Mouse (Mus musculus) embryo, embryonic 10 days (tissue): ENCODE measurements around the gene Jade1.

Experiments used
- DNase-seq: peaks from one replicate; pipeline ENCODE4 v3.0.0-alpha.2; 2015; ENCODE audit warnings: low spot score

The Jade1 gene

GRCm38 (mm10) chr3:41599226-41599625 is 43.7 kb downstream of the Jade1 start:
- DNase-seq, result no peak

GRCm38 (mm10) chr3:41599806-41600589 is 44.5 kb downstream of the Jade1 start:
- DNase-seq, result peak; percentile 68

GRCm38 (mm10) chr3:41601226-41602020 is 45.9 kb downstream of the Jade1 start:
- DNase-seq, result no peak

GRCm38 (mm10) chr3:41602933-41603332 is 47.4 kb downstream of the Jade1 start:
- no peak for DNase-seq

- DNase-seq, result no peak
Measured at GRCm38 (mm10) chr3:41603470-41604019, 48.0 kb downstream of the Jade1 start.

- DNase-seq, result no peak
Measured at GRCm38 (mm10) chr3:41604629-41605321, 49.2 kb downstream of the Jade1 start.

GRCm38 (mm10) chr3:41605601-41606329 is 50.2 kb downstream of the Jade1 start:
- no peak for DNase-seq

- DNase-seq, result no peak
Measured at GRCm38 (mm10) chr3:41606330-41606664, 50.8 kb downstream of the Jade1 start.

- DNase-seq, result no peak
Measured at GRCm38 (mm10) chr3:41607050-41607449, 51.5 kb downstream of the Jade1 start.

GRCm38 (mm10) chr3:41607467-41607866 is 51.9 kb downstream of the Jade1 start:
- no peak for DNase-seq

- no peak for DNase-seq
Measured at GRCm38 (mm10) chr3:41609071-41609470, 53.5 kb downstream of the Jade1 start.

- DNase-seq, result no peak
Measured at GRCm38 (mm10) chr3:41612211-41612610, 56.7 kb downstream of the Jade1 start.

- no peak for DNase-seq
Measured at GRCm38 (mm10) chr3:41613706-41614105, 58.2 kb downstream of the Jade1 start.

GRCm38 (mm10) chr3:41614230-41614985 is 58.9 kb downstream of the Jade1 start:
- no peak for DNase-seq

- no peak for DNase-seq
Measured at GRCm38 (mm10) chr3:41618036-41618435, 62.5 kb downstream of the Jade1 start.

- no peak for DNase-seq
Measured at GRCm38 (mm10) chr3:41618488-41618887, 63.0 kb downstream of the Jade1 start.

GRCm38 (mm10) chr3:41620971-41621370 is 65.4 kb downstream of the Jade1 start:
- DNase-seq, result no peak

GRCm38 (mm10) chr3:41655642-41656041 is 100.1 kb downstream of the Jade1 start:
- no peak for DNase-seq
